Mouse (Mus musculus) adrenal gland, postnatal 36 days (tissue): ENCODE results near the gene Cnga4. TPM values are rescaled to one million over a fixed set of nuclear protein-coding genes. Genes with fewer than 3 reads are reported as not detected.
"Not testable (repeated sequence)": the region's sequence is repeated elsewhere in the genome, so short reads cannot be mapped to it uniquely, and the experiment has no call there.

Source experiments
- DNase-seq, 2 experiments: peaks; one replicate each; pipeline ENCODE4 v3.0.0; 2021; ENCODE audit warnings: mixed read lengths in 1 of 2
- long read RNA-seq, 2 experiments: library from polyadenylated mRNA; stranded (forward); transcript quantifications; one replicate each; pipeline ENCODE4 v2.0.0; 2021; ENCODE audit warnings: borderline sequencing depth in 2 of 2
- total RNA-seq, 2 experiments: library from RNA; stranded (reverse); gene quantifications; 2 replicates each; pipeline ENCODE4 v1.2.3; 2021

Cnga4 gene
- total RNA-seq: not detected
- long read RNA-seq, experiment 1: 0 reads
- long read RNA-seq, experiment 2: 0 reads

GRCm38 (mm10) chr7:105404268-105404667, at the start of gene Cnga4:
Gene Cnga4 (plus strand): TSS chr7:105404568.
- DNase-seq: no peak

GRCm38 (mm10) chr7:105356064-105356463, 48.3 kb upstream of the Cnga4 start:
- DNase-seq: not testable (repeated sequence)

- DNase-seq: not testable (repeated sequence)
These were observed 47.9 kb upstream of the Cnga4 start for GRCm38 (mm10) chr7:105356487-105356886.

- DNase-seq: no peak
These were observed 42.7 kb upstream of the Cnga4 start for GRCm38 (mm10) chr7:105361713-105362112.

- DNase-seq: no peak
These were observed 37.1 kb upstream of the Cnga4 start for GRCm38 (mm10) chr7:105367268-105367667.

GRCm38 (mm10) chr7:105367930-105368329, 36.4 kb upstream of the Cnga4 start, which contains the start of gene Olfr692:
Gene Olfr692 (plus strand): TSS chr7:105368230.
- no peak for DNase-seq

- DNase-seq: no peak
These were observed 35.8 kb upstream of the Cnga4 start for GRCm38 (mm10) chr7:105368521-105368920.

GRCm38 (mm10) chr7:105372912-105373311, 31.5 kb upstream of the Cnga4 start:
- DNase-seq: no peak

GRCm38 (mm10) chr7:105373509-105373908, 30.9 kb upstream of the Cnga4 start:
- DNase-seq: peak; percentile 24 to 33

- no peak for DNase-seq
These were observed 30.4 kb upstream of the Cnga4 start for GRCm38 (mm10) chr7:105373976-105374375.

GRCm38 (mm10) chr7:105374866-105375265, 29.5 kb upstream of the Cnga4 start, which contains the start of gene Gm5901:
Gene Gm5901 (plus strand): TSS chr7:105375038.
- DNase-seq: no peak

GRCm38 (mm10) chr7:105380329-105380728, 24.0 kb upstream of the Cnga4 start:
- DNase-seq: no peak

- DNase-seq: no peak
These were observed 16.7 kb upstream of the Cnga4 start for GRCm38 (mm10) chr7:105387696-105388095.

- no peak for DNase-seq
These were observed 14.1 kb upstream of the Cnga4 start for GRCm38 (mm10) chr7:105390236-105390635.

GRCm38 (mm10) chr7:105394606-105395005, 9.8 kb upstream of the Cnga4 start:
- no peak for DNase-seq

GRCm38 (mm10) chr7:105395131-105395820, 9.1 kb upstream of the Cnga4 start:
- no peak for DNase-seq

- DNase-seq: no peak
These were observed 8.2 kb upstream of the Cnga4 start for GRCm38 (mm10) chr7:105396126-105396525.

GRCm38 (mm10) chr7:105399058-105399934, 5.1 kb upstream of the Cnga4 start:
- peak in 1 of 2 experiments; percentile 12 for DNase-seq

GRCm38 (mm10) chr7:105399935-105400624, 4.3 kb upstream of the Cnga4 start, which contains the start of gene Fam160a2:
Gene Fam160a2 (minus strand): TSS chr7:105400054.
- DNase-seq: peak; percentile 100

- no peak for DNase-seq
These were observed 2.0 kb downstream of the Cnga4 start for GRCm38 (mm10) chr7:105406322-105406721.

- DNase-seq: peak; percentile 80 to 85
These were observed 7.7 kb downstream of the Cnga4 start for GRCm38 (mm10) chr7:105411874-105412632.
